Mouse (Mus musculus): ENCODE results near the gene Astn2.

DNA sequence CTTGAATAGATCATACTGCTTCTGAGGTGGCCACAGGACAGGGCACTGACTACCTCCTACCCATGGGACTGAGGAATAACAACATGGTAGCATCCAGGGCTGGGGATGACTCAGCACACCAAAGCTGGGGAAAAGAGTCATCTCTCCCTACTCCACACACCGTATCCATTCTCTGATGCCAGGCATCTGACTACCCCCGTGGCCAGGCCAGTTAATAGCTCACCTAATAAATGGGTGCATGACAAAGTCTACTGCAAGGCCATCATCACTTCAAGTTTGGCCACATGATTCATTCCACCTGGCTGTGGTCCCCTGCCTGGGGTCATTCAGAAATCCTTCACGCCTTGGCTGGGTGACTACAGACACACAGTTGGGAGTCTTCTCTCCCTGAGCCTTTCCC is 914.7 kb downstream of the Astn2 start:
- TF ChIP-seq E2F4 (IDR thresholded peaks at IDR 0.05; ENCODE audit: insufficient read depth) (no peak), MYOG (IDR thresholded peaks at IDR 0.05; ENCODE audit: control insufficient read depth in 1 of 3, insufficient read depth in 1 of 3, insufficient read length in 2 of 3, low read depth in 2 of 3) (no peak), POLR2A (IDR thresholded peaks at IDR 0.05; ENCODE audit: insufficient read length, low read depth) (no peak), MYOD1 (IDR thresholded peaks at IDR 0.05; ENCODE audit: control insufficient read depth in 1 of 3, insufficient read length in 2 of 3, low read depth in 2 of 3) (no peak), TCF3 (IDR thresholded peaks at IDR 0.05; ENCODE audit: insufficient read length, low read depth) (no peak), USF1 (IDR thresholded peaks at IDR 0.05; ENCODE audit: low read depth) (no peak), MAX (IDR thresholded peaks at IDR 0.05; ENCODE audit: low read depth) (no peak)

Measured in myocyte (in vitro differentiated cells).